Mouse (Mus musculus) right cerebral cortex, adult 18-20 months (tissue): ENCODE data around the gene Lemd1.

ENCODE experiments used
- DNase-seq: peaks from one replicate; pipeline ENCODE4 v3.0.0; 2022; ENCODE audit warnings: mixed read lengths

The Lemd1 gene

GRCm38 (mm10) chr1:132296051-132296450 is 104.8 kb downstream of the Lemd1 start:
- peak; percentile 38 for DNase-seq

DNA sequence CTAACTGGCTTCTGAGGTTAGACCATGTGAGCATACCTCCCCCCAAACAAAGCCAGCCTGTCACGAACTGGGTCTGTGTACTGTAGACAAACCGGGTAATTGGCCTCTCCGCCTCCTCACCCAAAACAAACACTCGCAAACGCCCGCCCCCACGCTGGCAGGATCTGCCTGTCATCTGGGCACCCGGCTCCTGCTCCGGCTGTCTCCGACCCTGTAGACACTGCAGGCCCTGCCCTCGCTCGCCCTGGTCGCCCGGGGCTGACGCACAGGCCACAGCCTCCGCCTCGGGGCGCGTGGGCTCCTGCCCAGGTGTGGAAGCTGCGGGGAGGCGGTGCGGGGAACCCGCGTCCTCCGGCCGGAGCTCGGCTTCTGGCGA is 107.2 kb downstream of the Lemd1 start, which contains the start of gene Klhdc8a:
Klhdc8a (plus strand) TSS at position 202 of the 376 bp plus-strand sequence.
- peak; percentile 69 for DNase-seq

GRCm38 (mm10) chr1:132298801-132299464 is 107.7 kb downstream of the Lemd1 start:
- DNase-seq: peak; percentile 46

DNA sequence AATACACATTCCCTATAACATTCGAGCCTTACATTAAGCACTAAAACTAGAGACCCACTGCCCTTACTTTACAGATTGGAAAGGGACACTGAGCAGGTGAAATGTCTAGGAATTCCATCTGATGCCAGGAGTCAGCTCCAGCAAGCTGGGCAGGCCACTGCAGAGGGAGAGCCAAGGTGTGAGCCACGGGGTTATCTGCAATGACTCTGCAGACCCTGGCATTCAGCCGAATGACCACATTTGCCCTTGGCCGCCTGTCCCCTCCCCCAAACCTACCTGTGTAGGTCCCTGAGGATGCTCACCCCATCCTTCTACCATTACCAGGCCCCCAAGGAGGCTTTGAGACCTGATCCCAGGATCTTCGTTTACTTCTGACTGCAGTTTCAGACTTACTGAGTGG is 108.5 kb downstream of the Lemd1 start:
- no peak for DNase-seq

GRCm38 (mm10) chr1:132301242-132301641 is 110.0 kb downstream of the Lemd1 start:
- no peak for DNase-seq

- DNase-seq: no peak
These were observed 111.2 kb downstream of the Lemd1 start for GRCm38 (mm10) chr1:132302341-132302866.

DNA sequence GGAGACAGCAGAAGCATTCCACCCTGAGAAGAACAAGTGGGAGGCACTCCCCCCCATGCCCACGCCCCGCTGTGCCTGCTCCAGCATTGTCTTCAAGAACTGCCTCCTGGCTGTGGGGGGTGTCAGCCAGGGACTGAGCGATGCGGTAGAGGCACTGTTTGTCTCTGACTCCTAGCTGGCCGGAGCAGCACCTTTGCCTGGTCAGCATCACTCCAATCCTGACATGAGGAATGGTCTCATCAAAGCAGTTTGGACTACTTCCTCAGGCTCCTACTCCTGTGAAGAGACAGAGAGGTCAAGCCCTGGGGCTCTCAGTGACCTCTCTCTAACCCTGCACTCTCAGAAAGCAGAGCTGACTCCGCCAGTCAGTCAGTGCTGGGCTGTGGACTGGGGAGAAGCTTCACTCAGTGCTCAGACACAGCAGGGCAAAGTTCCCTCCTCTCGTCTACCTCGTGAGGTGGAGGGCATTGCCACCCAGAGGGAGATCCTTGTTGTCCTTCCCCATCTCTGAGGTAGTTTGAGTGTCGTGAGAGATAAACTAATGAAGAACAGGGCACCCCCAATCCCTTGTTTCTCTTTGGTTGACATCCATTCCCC is 113.5 kb downstream of the Lemd1 start:
- no peak for DNase-seq

DNA sequence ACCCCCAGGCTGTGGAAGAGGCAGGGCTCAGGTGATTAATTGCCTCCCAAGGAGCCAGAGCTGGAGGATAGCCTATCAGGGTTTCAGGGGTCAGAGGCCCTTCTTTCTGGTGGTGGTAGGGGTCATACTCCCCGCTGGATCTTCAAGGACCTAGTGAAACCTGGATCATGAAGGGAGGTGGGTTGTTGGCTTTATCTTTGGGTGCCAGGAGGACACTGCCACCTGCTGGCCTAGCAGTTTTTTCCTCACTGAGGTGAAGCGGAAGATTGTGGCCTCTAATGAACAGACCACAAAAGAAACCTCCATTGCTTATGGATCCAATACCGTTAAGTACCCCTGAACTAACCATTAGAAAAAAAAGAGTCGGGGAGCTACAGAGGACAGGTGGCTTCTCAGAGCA is 114.9 kb downstream of the Lemd1 start:
- DNase-seq: peak; percentile 40

DNA sequence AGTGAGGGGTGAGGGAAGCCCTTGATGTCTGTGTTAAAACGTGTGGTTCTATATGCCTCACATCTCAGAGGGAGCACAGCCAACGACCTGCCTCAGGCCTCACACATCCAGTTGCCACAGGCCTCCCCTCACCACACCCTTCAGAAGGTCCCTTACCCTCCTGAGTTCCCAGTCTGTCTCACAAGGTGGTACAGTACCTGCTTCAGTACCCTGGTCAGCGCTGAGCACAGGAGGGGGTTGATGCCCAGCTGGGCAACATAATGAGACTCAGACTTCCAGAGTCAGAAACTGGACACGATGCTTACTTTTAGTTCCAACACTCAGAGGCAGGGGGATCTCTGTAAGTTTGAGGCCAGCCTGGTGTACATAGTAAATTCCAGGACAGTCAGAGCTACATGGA is 115.6 kb downstream of the Lemd1 start:
- DNase-seq: no peak

DNA sequence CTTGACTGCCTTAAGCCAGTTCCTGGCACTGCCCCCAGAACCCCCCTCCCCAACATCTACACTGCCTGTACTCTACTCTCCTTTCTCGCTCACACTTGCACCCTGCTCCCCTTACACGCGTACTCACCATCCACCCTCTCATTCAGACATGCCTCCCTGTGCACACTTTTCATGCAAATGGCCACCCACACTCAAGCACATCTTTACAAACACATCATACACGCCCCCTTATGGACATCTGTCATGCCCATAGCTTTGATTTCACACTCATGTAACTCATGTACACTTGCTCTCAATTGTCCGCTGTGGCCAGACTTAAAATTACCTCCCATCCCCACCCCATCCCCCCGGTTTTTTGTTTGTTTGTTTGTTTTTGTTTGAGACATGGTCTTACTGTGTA is 116.7 kb downstream of the Lemd1 start:
- peak; percentile 29 for DNase-seq

- DNase-seq: no peak
These were observed 117.4 kb downstream of the Lemd1 start for GRCm38 (mm10) chr1:132308674-132309073.
